Mouse (Mus musculus): Measurements from ENCODE around the gene Ubr1.
"Not testable (repeated sequence)": the region's sequence is repeated elsewhere in the genome, so short reads cannot be mapped to it uniquely, and the experiment has no call there.

Gene Ubr1

DNA sequence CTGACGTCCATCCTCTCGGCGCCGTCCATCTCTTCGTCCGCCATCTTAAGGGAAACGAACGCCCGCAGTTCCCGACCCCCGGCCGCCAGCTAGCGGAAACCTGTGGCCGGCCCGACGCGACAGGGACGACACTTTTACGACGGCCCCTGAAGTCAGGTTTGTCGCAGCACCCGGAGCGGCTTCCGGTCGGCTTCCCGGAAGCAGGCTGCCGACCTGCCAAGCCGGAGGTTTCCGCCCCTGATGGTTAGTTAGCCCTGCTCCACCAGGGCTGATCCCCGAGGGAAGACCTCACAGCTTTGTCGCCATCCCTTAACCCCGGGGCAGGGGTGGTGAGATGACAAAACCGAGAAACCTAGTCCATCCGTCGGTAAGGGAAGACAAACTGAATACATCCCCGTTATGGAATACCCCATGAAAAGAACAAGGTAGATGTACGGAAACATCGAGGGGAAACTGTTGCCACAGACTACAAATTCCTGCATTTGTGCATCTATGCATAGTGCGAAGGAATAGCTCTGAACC lies at the start of gene Ubr1:
TSS of gene Ubr1 (minus strand) at position 157 of the 522 bp plus-strand sequence.
- DNase-seq (ENCODE audit: extremely low read depth, low read depth), result peak; percentile 75

GRCm38 (mm10) chr2:121017151-121017550 lies 46.6 kb upstream of the Ubr1 start:
- no peak for DNase-seq (ENCODE audit: extremely low read depth, low read depth)

DNA sequence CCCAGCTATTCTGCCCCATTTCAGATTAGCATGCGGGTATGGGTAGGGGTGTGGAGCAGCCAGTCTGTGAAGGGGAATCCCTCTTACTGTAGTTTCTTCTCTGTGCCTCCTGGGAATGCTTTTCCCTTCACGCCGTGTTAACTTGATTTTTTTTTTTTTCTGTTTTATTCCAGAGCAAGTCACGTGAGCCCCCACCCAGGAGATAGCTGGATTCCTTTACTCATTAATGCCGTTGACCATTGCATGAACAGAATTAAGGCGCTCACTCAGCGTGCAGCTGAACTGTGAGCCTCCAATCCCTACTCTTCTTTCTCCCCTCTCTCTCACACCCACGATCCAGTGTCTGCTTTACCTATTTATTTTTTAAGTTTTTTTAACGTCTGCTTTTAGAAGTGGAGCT lies 45.7 kb upstream of the Ubr1 start:
- DNase-seq (ENCODE audit: extremely low read depth, low read depth), result no peak

- no peak for DNase-seq (ENCODE audit: extremely low read depth, low read depth)
These were observed 45.0 kb upstream of the Ubr1 start for GRCm38 (mm10) chr2:121015507-121015906.

- no peak for DNase-seq (ENCODE audit: extremely low read depth, low read depth)
These were observed 42.2 kb upstream of the Ubr1 start for GRCm38 (mm10) chr2:121012676-121013075.

DNA sequence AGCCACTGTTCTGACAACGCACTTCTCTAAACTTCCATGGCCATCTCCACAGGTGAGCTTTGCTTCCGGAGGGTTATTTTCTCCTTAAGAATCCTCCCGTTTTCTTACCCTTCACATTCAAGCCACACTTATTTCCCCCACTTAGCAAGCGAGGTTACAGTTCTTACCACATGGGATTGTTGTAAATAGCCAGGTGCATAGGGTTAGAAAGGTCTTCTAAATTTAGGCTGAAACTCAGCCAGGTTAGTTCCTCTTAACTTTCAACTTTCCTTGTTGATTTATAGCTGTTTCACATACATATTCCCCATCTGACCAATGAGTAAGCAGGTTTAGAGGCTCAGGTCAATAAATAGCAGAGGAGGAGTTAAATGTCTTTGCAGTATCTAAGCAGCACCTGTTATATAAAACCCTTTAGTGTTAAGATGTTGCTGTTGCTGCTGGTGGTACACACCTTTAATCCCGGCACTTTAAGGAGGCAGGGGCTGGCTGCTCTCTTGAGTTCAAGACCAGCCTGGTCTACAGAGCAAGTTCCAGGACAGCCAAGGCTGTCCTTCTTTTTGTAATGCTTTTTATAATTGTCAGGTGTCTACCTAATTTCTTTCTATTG lies 38.7 kb upstream of the Ubr1 start:
- DNase-seq (ENCODE audit: extremely low read depth, low read depth), result no peak

GRCm38 (mm10) chr2:121008664-121009007 lies 38.1 kb upstream of the Ubr1 start:
- DNase-seq (ENCODE audit: extremely low read depth, low read depth), result no peak

- DNase-seq (ENCODE audit: extremely low read depth, low read depth), result peak; percentile 79
These were observed 37.6 kb upstream of the Ubr1 start, which contains the start of gene Ccndbp1 for GRCm38 (mm10) chr2:121007925-121008663. Ccndbp1 (plus strand) TSS chr2:121008403.

GRCm38 (mm10) chr2:121006986-121007385 lies 36.5 kb upstream of the Ubr1 start:
- no peak for DNase-seq (ENCODE audit: extremely low read depth, low read depth)

DNA sequence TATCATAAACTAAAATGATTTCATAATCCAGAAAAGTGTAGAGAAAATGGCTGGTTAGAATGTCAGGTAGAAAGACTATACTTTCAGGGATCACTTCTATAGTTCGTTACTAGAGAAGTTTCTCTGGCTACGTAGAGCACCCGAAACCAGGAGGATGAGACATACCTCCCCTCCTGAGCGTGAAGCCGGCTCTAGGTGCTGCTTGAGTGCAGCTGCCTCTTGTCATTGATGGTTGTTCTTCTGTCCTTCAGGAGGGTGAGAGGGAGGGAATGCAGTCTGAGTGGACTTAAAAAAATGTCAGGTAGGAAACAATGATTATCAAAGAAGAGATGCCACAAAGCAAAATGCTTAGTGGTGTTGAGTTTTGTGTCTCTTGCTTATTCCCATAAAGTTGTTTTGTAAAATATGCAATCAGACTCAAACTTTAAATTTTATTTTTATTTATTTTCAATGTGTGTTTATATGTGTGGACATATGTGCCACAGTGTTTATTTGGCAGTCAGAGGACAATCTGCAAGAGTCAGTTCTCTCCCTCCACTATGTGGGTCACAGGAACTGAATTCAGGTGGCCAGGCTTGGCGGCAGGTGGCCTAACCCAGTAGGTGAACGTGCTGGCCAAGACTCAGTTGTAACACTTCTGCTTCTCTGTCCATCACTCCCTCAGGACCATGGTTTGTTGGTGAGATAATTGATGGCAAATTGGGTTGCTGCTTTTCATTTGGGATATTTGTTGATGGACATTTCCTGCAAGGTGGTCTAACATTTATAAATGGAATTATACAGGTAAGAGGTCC lies 33.7 kb upstream of the Ubr1 start:
- no peak for DNase-seq (ENCODE audit: extremely low read depth, low read depth)

DNA sequence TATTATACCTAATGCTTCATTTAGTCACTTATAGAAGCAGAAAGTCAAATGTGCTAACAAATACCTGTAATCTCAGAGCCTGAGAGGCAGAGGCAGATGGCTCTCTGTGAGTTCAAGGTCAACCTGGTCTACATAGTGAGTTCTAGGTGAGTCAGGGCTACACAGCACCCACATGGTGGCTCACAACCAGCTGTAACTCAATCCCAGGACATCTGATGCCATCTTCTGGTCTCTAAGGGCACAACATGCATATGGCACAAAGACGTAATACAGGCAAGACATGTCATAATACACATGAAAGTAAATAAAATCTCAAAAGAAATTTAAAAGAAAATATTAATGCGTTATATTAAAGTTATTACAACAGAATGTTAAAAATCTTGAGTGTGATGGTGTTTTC lies 33.1 kb upstream of the Ubr1 start:
- DNase-seq (ENCODE audit: extremely low read depth, low read depth), result no peak

GRCm38 (mm10) chr2:120998863-120999262 lies 28.3 kb upstream of the Ubr1 start:
- no peak for DNase-seq (ENCODE audit: extremely low read depth, low read depth)

DNA sequence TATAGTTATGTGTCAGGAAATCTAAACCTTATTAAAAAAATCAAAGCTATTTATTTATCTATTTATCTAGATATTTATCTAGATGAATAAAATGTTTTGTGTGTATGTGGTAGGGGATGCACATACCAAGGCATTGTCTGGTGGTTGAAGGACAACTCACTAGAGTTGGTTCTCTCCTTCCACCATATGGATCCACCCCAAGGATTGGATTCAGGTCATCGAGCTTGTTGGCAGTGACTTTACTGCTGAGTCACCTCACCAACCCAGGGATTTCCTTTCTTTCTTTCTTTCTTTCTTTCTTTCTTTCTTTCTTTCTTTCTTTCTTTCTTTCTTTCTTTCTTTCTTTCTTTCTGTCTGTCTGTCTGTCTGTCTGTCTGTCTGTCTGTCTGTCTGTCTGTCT lies 26.1 kb upstream of the Ubr1 start:
- DNase-seq (ENCODE audit: extremely low read depth, low read depth), result not testable (repeated sequence)

GRCm38 (mm10) chr2:120991196-120991595 lies 20.7 kb upstream of the Ubr1 start:
- DNase-seq (ENCODE audit: extremely low read depth, low read depth), result no peak

DNA sequence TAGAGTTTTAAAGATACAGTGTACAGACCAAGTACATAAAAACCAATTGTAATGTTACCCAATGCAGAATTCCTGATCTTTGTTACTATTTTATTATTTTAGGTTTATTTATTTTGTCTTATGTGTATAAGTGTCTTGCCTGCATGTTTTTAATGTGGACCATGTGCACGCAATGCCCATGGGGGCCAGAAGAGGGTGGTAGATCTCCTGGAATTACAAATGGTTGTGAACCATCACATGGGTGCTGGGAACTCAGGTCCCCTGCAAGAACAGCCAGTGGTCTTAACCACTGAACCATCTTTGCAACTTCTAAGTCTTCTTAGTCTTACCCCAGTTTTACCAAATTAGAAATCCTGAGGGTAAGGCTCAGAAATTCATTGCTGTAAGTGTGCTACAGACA lies 14.7 kb upstream of the Ubr1 start:
- peak; percentile 19 for DNase-seq (ENCODE audit: extremely low read depth, low read depth)

DNA sequence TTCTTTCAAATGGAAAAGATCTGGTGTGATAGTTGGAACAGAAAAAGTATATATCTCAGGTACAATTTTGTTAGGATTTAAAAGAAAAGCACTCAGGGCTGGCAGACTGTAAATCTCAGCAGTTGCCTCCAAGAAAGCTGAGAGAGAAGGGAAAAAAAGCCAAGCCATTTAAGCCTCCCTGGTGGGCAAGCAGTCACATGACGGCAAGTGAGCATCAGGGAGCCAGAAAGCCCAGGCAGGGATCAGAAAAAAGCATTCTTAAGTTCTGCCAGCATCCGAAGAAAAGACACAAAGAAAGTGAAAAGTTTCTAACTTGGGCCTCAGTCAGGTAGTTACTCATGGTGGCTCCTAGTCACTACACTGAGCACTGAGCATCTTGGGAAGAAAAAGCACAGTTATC lies 13.1 kb upstream of the Ubr1 start:
- no peak for DNase-seq (ENCODE audit: extremely low read depth, low read depth)

DNA sequence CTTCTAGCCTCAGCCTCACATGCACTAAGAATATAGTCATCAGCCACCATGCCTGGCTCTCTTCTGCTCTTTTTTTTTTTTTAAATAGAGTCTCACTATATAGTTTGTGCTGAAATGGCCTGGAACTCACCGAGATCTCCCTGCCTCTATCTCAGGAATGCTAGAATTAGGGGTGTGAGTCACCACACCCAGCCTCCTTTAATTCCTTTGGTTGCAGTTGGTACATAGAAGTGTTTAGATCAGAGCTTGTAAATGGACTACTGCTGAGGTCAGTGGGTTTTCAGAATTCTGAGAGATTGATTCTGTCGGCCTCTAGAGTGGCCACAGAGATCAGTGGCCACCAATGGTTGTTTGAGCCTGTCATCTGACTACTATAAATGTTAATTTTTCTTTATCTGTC lies 10.3 kb upstream of the Ubr1 start:
- no peak for DNase-seq (ENCODE audit: extremely low read depth, low read depth)

DNA sequence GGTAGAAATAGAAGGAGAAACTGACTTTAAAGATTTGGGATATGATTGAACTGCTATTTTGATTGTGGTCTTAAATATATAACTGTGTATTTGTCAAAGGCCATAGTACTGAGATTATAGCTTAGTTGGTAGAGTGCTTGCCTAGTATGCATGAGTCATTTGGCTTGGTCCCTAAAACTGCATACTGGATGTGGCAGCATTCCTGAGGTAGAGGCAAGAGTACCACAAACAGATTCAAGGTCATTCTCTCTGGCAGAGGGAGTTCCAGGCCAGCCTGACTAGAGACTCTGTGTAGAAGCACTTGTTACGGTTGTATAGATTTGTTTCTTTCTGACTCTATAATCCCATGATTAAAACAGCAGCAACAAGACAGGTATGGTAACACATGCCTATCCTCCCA lies 9.3 kb upstream of the Ubr1 start:
- DNase-seq (ENCODE audit: extremely low read depth, low read depth), result no peak

DNA sequence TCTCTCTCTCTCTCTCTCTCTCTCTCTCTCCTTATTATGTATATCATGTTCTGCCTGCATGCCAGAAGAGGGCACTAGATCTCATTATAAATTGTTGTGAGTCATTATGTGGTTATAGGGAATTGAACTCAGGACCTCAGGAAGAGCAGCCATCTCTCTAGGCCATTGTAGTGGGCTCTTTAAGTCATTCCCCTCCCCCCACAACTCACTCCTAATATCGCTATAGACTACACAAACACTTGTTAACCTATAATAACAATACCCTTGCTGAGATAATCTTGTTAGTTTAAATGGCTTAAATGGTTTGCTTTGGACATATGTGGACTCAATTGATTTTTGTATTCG lies 8.2 kb upstream of the Ubr1 start:
- DNase-seq (ENCODE audit: extremely low read depth, low read depth), result peak; percentile 29

DNA sequence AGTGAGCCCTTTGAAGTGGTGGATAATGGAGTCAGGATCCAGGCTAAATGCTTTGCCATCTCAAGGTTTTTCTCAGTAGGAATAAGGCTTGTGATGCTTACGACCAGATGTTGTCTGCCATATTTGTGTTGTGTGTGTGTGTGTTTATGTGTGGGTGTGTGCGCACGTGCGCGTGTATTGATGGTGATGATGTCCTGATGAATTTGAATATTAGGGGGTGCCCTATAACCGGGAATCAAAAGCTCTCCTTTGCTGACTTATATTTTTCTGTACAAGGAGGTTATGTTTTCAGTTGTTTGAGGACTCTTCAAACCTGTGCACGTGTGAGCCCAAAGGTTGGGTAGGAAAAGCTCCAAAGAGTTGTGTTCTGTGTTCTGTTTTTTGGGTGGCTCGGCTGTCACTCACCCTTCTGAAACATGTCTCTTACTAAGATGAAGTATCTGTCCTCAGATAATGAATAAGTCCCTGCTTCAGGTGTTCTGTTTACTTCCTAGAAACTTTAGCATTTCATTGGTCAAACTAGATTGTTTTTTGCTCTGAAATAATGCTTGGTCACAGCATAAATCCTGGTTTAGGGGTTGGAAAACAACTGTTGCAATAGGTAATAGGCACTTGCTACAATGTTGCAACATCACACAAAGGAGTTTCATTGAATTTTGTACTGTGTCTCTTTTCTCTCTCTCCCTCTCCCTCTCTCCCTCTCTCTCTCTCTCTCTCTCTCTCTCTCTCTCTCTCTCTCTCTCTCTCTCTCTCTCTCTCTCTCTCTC lies 7.6 kb upstream of the Ubr1 start:
- DNase-seq (ENCODE audit: extremely low read depth, low read depth), result peak; percentile 11

All from MEL-GATA-1-ER (cell line).